Mouse (Mus musculus) testis, postnatal 14 days (tissue): ENCODE measurements around the gene Celf2.

Source experiments
- DNase-seq: peaks from one replicate; pipeline ENCODE4 v3.0.0; 2021; ENCODE audit warnings: low spot score

Gene Celf2

DNA sequence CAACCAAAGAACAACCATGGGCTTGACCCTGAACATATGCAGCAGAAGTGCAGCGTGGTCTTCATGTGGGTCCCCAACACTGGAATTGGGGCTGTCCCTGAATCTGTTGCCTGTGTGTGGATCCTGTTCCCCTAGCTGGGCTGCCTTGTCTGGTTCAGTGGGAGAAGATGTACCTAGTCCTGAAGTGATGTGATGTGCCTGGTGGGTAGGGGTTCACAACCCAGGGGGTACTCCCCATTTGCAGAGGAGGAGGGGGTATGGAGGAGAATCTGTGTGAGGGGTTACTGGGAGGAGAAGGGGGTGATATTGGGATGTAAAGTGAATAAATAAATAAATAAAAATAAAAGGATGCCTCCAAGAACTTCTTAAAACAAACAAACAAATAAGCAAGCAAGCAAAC lies 831.1 kb downstream of the Celf2 start:
- DNase-seq: no peak

DNA sequence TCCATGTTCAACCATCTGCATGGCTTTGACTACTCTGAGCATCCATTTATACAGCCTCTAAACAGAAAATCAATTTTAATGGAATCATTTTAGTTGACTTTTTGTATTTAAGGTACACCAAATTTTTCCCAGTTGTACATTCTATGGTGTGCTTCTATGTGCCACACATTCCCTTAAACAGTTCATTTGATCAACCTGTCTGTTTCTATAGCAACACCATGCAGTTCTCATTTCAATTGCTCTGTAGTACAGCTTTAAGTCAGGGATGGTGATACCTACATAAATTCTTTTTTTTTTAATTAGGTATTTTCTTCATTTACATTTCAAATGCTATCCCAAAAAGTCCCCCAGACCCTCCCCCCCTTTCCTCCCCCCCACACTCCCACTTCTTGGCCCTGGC lies 831.9 kb downstream of the Celf2 start:
- DNase-seq: no peak

DNA sequence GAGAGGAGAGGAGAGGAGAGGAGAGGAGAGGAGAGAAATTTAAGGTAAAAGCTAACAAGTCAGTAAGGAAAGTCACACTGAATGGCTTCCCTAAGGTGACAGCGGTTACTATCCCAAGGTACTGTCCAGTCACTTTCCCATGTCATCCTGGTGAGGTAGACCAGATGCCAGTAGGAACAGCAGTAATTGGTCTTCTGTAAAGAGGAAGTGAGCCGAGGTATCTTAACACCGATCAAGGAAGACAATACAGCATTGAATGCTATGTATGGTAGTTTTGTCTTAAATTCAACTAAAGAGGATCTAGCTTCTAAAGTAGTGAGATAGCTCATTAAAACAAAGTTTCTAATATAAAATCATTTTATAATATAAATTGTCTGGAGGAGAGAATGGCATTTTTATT lies 835.0 kb downstream of the Celf2 start:
- no peak for DNase-seq

DNA sequence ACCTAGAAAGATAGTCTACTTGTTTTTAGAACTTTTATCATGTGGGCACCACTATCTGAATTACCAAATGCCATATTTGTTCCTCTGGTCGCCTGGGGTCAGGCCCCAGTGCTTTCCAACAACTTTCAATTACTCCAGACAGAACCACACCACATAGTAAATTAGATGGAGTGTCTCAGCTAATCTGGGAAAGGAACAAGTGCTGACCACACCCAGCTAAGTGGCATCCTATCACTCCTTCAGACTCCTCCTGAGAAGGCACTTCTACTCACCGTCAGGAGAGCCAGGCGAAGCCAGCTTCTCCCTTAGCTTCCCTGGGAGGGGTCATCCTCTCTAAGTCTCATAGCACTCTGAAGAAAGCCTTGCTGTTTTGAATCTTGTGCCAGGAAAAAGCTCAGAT lies 835.9 kb downstream of the Celf2 start:
- no peak for DNase-seq

DNA sequence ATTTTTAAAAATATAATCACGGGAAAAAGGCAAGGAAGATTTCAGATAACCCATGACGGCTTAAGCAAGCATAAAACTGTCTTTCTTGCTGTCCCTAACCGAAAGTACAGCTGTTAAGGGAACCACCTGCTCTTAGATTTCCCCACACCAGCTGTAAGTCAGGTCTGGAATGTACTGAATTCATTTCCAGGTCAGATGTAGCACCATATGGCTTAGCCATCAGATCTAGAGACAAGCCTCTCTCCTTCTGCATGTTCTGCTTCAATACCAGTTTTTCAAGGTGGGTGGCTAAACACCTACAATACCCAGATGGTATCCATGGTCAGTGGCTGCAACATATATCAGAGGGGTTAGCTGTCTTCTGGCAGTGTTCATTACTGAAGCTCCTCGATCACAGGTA lies 841.8 kb downstream of the Celf2 start:
- DNase-seq: no peak

DNA sequence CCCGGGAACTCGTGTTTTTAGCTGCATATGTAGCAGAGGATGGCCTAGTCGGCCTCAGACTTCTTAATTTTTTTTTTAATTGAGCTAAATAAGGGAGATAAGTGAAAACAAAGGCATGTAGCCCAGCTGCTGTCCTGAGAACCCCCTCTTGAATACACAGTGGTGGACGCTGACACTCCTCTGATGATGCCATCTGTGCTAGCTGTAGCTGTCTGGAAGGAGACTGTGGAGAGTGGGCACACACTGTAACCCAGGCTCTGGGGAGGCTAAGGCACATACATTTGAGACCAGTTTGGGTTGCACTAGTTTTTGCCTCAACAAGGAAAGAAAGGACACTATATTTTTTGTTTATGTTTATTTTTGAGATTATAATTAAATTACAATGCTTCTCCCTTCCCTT lies 849.5 kb downstream of the Celf2 start:
- no peak for DNase-seq

DNA sequence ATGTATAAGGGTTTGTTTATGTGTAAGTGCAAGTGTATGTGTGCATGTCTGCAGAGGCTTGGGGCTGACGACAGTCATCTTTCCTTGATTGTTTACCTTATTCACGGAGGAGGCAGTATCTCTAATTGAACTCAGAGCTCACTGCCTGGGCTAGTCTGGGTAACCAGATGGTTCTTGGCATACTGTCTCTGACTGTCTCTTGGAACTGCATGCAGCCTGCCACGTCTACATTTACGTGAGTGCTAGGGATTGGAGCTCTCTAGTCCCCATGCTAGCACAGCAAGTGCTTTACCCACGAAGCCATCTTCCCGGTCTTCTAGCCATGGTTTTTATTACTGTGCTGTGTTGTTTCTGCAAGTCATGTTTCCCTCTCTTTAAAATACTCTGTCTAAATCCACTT lies 855.6 kb downstream of the Celf2 start:
- no peak for DNase-seq

DNA sequence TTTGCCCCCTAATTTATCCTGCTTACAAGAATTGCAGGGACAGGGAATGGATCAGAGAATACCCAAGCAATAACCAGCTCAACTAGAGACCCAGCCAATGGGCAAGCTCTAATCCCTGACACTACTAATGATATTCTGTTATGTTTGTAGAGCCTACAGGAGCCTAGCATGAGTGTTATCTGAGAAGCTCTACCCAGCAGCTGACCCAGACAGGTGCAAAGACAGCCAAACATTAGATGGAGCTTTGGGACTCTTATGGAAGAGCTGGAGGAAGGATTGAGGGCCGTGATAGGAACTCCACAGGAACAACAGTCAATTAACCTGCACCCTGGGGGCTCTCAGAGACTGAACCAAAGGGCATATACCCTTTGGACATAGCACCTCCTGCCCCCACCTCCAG lies 857.7 kb downstream of the Celf2 start:
- DNase-seq: no peak

DNA sequence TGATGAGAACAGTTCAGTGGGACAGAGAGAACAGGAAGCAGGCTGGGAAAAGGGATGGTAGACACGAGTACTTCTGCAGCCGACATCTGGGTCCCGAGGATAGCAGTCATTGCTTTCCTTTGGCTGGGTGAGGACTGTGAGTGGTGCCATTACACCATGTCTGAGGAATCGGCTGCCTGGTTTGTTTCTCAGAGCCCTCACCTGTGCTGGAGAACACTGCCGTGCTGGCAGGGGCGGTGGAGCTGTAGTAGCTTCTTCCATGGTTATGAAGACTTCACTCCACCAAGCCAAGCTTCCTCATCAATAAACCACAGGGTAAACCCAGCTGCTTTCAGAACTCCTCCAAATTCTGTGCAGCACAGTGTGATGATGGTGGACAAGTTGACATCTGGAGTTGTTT lies 860.5 kb downstream of the Celf2 start:
- DNase-seq: no peak

DNA sequence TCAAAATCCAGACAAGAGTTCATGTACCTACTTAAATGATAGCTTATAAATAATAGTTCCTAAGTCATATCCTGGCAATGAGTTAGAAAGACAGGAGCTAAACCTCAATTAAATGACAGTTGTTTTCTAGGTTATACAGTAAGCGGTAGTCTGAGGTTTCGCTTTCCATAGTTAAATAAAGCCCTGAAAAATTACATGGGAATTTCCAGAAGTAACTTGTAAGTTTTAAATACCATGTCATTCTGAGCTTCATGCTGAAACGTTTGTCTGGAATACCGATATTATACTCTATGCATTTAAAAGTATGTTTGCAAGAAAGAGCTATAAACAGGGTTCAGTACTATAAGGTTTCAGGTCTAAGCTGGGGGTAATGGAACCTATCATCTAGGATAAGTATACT lies 862.3 kb downstream of the Celf2 start:
- DNase-seq: no peak

DNA sequence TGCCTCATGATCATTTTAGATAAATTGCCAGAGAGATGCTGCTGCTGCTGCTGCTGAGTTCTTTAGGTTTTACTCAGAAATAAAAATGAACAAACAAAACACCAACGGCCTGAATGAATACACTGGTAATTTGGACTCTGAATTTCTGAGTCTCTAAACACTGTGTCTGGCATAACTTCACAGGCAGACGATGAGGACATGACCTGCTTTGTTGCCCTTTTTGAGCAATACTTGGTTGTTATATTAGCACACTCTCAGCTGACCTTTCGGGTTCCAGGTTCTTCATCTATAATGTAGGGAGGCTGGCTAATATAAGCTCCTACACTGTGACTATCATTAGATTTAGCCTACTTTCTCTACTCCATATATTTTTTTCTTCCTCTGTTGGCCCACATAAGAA lies 863.0 kb downstream of the Celf2 start:
- DNase-seq: no peak

DNA sequence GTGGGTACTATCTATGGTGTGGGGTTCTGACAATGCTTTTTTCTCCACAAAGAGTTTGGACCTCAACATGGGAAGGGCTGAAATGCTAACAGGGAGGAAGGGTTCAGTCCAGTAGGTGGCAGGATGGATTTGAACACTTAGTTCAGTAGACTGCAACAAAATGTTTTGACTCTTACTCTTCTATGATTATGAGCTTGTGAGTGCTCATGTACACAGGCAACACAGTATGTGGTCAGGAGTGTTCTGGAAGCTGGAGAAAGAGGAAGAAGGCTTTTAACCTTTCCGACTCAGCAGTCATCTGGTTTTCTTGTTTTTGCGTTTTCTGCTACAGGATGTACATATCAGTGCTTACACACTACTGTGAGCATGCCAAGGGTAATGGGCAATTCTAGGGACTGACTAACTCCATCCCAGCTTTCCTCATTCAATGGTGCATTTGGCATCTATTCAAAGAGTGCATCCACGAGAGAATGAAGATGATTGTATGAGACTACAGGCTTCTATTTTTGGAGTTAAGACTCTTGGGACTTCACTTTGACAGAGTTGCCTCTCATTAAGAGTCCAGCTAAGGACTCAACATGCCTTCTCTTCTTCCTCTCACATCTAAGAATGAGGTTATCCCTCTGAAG lies 867.0 kb downstream of the Celf2 start:
- no peak for DNase-seq

DNA sequence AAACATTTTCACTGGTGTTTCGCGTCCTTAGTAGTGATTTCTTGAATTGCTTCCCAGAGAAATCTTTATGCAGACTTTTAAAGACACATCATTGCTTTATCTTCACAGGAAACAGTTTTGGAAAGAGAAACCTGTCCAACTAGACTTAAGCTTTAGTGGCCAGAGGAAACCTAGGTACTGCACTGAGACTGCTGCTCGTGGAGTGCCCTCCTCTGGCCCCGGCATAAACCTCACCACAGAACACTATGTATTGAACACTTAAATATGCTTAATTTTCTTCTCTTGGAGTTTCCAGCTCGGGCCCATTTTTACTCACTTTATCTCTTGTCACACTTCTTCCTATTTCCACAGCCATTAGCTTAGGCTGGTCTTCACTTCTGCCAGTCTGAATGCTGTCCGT lies 870.0 kb downstream of the Celf2 start:
- DNase-seq: no peak

DNA sequence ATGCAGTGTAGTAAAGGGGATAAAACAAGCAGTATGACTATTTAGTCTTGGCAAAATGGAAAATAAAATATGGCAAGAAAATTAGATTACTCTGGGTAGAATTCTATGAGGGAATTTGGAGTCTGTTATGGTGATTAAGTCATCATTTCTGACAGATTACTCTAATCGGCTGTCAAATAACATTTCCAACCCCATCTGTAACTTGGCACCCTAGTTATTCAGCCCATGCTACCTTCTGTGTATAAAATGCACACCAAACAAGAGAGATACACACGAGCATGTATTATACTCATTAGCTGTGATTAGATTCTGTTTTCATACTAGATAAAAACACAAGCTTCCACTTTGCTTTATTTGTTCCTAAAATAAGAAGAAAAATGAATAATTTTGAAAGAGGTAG lies 872.2 kb downstream of the Celf2 start:
- DNase-seq: no peak

DNA sequence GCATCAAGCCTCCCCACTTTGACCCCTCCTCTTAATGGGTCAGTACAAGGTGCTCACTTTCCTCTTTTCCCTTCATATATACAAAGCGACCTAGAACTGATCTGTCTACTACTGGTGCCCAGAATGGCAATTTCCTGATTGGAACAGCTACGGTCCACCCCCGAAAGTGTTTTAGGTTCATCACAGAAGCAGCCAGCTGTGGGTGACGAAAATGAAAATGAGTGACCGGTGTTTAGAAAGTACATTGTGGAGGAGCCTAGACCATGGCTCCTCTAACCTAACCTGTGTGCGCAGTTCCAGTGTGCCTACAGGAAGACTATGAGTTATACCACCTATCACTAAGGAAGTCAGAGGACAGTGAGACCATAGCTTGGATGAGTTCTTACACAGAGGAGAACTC lies 874.5 kb downstream of the Celf2 start:
- DNase-seq: no peak

DNA sequence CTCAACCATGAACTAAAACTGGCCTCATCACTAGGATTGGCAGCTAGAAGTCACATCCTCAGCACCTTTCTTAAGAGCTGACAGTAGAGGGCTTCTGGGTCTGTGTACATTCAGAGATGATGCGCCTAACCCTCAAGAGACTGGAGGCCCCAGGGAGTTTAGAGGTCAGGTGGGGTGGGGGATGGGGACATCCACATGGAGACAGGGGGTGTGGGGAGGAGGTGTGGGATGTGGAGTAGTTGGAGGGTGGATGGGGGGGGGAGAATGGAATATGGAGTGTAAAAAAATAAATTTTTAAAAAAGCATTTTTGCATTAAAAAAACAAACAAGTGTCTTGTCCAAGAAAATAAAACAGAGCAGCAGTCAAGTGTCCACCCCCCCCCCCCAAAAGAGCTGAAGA lies 876.2 kb downstream of the Celf2 start:
- DNase-seq: no peak

DNA sequence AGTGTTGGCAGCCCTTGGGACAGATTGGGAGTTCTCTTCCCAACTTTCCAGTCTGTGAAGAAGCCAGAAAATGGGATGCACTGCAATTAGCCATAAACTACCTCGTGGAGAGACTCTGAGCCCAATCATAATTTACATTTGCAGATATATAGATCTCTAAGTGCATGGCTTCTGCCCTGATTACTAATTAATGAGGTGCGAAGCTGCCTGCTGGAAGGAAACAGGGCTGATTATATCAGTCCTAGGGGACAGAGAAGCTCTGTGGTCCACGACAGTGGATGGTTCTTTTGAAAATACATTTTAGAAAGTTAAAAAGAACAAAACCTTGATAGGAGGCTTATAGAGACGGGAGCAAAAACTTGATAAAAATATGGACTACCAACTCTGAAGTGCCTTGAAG lies 885.6 kb downstream of the Celf2 start:
- no peak for DNase-seq

DNA sequence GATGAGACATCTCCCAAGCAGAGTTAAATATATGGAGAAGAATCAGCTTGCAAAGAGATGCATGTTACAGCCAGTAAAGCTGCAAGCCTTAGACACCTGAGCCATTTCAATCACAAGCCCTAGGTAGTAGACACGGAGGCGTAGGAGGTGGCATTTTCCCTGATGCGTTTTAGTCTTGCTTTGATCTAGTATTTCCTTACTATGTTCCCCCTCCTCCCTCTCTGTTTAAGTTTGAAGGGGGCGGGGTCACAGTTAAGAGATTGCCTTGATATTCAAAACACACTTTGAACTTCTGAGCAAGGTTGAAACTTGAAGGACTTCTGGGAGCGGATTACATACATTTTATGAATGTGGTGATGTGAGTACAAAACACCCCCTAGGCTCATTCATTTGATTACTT lies 887.3 kb downstream of the Celf2 start:
- DNase-seq: no peak

DNA sequence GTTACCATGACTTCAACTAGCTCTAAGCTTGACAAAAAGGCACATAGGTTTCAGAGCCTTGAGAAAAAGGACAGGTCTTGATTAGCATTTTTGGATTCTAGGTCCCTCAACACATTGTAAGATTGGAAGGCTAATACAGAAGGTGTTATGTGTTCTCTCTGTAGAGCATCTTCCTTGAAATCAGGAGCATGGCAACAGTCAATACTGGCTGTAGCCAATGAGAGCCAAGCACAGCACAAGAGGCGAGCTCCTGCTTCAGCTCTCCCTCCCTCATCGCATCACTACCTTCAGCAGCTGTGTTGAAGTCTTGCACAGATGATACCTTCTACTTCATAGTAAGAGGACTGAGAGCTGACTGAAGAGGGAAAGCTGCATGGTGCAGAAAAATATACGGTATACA lies 890.5 kb downstream of the Celf2 start:
- no peak for DNase-seq

DNA sequence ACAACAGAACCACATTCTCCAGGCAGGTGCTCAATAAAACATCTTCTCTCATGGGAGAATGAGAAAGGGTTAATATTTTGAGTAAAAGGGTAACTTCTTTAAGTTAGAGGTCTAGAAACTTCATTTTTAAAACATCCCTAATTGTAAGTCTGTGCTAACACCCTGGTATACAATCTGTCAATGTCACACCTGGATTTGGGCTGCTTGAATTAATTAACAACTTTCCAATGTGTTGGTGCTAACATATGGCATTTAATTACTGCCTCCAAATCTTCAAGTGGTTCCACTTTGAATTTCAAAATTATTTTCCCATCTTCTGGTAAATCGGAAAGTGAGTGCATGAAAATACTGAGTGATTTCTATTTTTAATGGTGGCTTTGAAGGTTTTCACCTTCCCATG lies 890.9 kb downstream of the Celf2 start:
- no peak for DNase-seq

DNA sequence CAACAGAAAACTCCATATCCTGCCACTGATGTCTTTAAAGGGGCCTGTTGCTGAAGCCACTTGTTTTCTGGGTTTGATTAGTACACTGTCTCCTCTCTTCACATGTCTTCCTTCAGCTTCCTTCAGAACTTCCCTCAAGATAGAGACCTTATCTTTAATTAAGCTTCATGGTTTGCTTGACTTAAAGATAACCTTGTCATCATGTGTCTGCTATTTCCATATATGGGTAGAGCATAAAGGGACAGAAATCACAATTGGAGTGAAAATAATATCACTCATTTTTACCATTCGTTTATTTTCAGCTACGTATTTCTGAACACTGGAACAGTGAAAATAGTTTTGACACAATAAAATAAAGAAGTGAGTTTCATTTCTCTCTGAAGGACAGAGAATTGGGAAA lies 905.0 kb downstream of the Celf2 start:
- DNase-seq: no peak

DNA sequence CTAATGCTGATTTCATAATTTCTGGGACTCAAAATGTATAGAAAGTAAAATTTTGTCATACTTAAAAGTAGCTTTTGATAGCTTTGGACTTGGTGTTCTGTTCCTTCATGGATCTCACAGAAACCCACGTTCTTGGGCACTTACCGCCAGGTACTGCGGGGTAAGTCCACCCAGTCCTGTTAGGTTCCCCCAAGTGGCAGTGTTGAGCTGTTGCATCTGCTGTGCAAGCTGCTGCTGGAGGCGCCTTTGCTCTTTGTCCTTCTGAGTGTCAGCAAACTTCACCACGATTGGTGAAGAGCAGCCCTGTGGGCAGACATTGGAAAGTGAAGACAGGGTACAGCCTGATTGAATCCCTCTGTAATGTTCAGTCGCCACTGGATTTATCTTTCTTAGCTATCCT lies 905.5 kb downstream of the Celf2 start:
- no peak for DNase-seq

DNA sequence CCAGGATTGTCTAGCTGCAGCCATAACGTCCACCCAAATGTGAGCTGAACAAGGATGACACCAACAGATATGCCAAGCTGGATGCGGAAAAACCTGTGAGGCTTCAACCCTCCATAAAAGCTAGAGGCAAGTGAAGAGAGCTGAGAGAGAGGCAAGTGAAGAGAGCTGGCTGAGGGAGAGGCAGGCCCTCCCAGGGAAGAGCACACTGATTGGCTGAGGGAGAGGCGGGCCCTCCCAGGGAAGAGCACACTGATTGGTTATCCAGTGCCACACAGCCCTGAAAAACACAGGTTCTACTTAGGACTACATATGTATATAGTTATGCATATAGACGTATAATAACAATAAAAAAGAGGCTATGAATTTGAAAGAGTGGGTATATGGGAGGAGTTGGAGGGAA lies 907.2 kb downstream of the Celf2 start:
- DNase-seq: no peak

DNA sequence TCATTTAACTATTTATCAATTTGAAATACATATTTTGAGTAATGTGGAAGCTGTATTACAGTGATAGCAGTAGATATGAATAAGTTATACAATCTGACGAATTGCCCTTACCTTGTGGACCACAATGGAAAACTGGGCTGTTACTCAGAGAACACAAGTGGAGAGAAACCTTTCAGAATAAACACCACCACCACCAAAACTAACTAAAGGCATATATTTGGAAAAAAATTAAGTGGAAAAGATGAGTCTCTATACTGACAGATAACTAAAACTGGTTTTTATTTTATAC lies 910.5 kb downstream of the Celf2 start:
- DNase-seq: no peak
